In genomic region chr17:49614577-49615235, GRCm38 (mm10) we compare ENCODE assay signal across 8 mouse cellular contexts. TPM values are rescaled to one million over a fixed set of nuclear protein-coding genes. Genes with fewer than 3 reads are reported as not detected.
DNase-seq lines count a peak whose midpoint lies in the region; ATAC-seq and TF ChIP-seq lines count a peak whose summit lies in the region.

Gene Kif6 (plus strand): TSS chr17:49615136.

- DNase-seq in WW6 (ENCODE audit: low read depth, low spot score) = peak; percentile 33
- DNase-seq in cerebellum, postnatal 25 days = peak; percentile 81 to 89
- peak; percentile 84 to 91 for DNase-seq in frontal cortex, postnatal 36 days (ENCODE audit: low spot score in 2 of 2)
- DNase-seq in layer of hippocampus, adult 9-11 months = peak; percentile 91
- DNase-seq in lung, embryonic 14.5 days = peak; percentile 93
- DNase-seq in retina, adult 2 months (ENCODE audit: low read depth, low spot score) = peak; percentile 20
- DNase-seq in urinary bladder, postnatal 10 days (ENCODE audit: low spot score) = peak; percentile 51

- peak within 1 kb of the TSS; percentile 25; the same call in 1 of the 2 replicates for H3K27ac ChIP-seq in hindbrain, embryonic 12.5 days
- peak within 1 kb of the TSS; percentile 71 for H3K27ac ChIP-seq in lung, embryonic 14.5 days (ENCODE audit: low read depth)

- H3K9ac ChIP-seq in hindbrain, embryonic 12.5 days = peak within 1 kb of the TSS; percentile 64
- H3K9ac ChIP-seq in lung, embryonic 14.5 days = peak within 1 kb of the TSS; percentile 53

- 2% methylated on average over 27 of the region's 27 CpGs for WGBS in hindbrain, embryonic 12.5 days
- 2% methylated on average over 27 of the region's 27 CpGs for WGBS in lung, embryonic 14.5 days

- H3K4me1 ChIP-seq in hindbrain, embryonic 12.5 days = peaks cover 4% of the 10 kb centered on the region; the same call in 1 of the 2 replicates
- 0 out of 2 replicates have a peak, but pooled peaks cover 2% of the 10 kb centered on the region for H3K4me1 ChIP-seq in lung, embryonic 14.5 days (ENCODE audit: insufficient read depth)

- peak; percentile 97 for ATAC-seq in hindbrain, embryonic 12.5 days (ENCODE audit: low FRiP score)
- peak; percentile 97 for ATAC-seq in lung, embryonic 14.5 days (ENCODE audit: insufficient read depth)

- H3K4me3 ChIP-seq in hindbrain, embryonic 12.5 days = peak within 1 kb of the TSS; percentile 62
- peak within 1 kb of the TSS; percentile 62 for H3K4me3 ChIP-seq in lung, embryonic 14.5 days (ENCODE audit: low read depth, low read length)

- TF ChIP-seq CTCF in lung, embryonic 14.5 days (IDR thresholded peaks at IDR 0.05; ENCODE audit: low read depth) = no peak

- no peaks in the 10 kb centered on the region; the same call in 1 of the 2 replicates for H3K27me3 ChIP-seq in hindbrain, embryonic 12.5 days
- H3K27me3 ChIP-seq in lung, embryonic 14.5 days (ENCODE audit: insufficient read depth, low read length) = no peaks in the 10 kb centered on the region

- H3K36me3 ChIP-seq in hindbrain, embryonic 12.5 days = no peaks in the 10 kb centered on the region
- no peaks in the 10 kb centered on the region for H3K36me3 ChIP-seq in lung, embryonic 14.5 days (ENCODE audit: insufficient read depth)

- H3K4me2 ChIP-seq in hindbrain, embryonic 12.5 days (replicated peaks) = peak within 1 kb of the TSS; percentile 91
- H3K4me2 ChIP-seq in lung, embryonic 14.5 days = peak within 1 kb of the TSS; percentile 94

- H3K9me3 ChIP-seq in hindbrain, embryonic 12.5 days (replicated peaks) = no peaks in the 10 kb centered on the region
- H3K9me3 ChIP-seq in lung, embryonic 14.5 days (ENCODE audit: low read depth, low read length) = no peaks in the 10 kb centered on the region

RNA-seq across cellular contexts. Expression of gene Kif6, which starts in this region (rescaled TPM):
- 3.2 and 4.3 TPM in 2 replicates for polyA plus RNA-seq in hindbrain, embryonic 12.5 days (2016; fragmentation: Nextera tagmentation; extraction: Ambion mirVana)
- polyA plus RNA-seq in lung, embryonic 14.5 days (2014; fragmentation: Nextera tagmentation; extraction: Ambion mirVana) = 4.1 and 4.8 TPM in 2 replicates

Comparison
In these comparisons a context has a peak if more than half of its experiments do, and no peak if none do; other contexts are left out.
1. Peak in every context shown above with its lines: DNase-seq, ATAC-seq, H3K4me3 ChIP-seq and H3K27ac ChIP-seq.
2. DNase-seq: peak in every context shown above with its lines; median percentile 93 in lung, embryonic 14.5 days; 91 in layer of hippocampus, adult 9-11 months; 88 in frontal cortex, postnatal 36 days; 85 in cerebellum, postnatal 25 days; 51 in urinary bladder, postnatal 10 days; 33 in WW6; 20 in retina, adult 2 months.